Mouse (Mus musculus) C2C12 (cell line): ENCODE measurements around the gene Catsperd.
"Not testable (repeated sequence)": the region's sequence is repeated elsewhere in the genome, so short reads cannot be mapped to it uniquely, and the experiment has no call there.

Source experiments
- CEBPB ChIP-seq: IDR thresholded peaks from one replicate; pipeline ENCODE4 v1.6.1; 2011; ENCODE audit warnings: low read depth, mild to moderate bottlenecking, control low read depth, moderate library complexity
- CTCF ChIP-seq: IDR thresholded peaks from one replicate; pipeline ENCODE4 v1.5.1; 2011; ENCODE audit not compliant: control insufficient read depth, insufficient read depth, insufficient read length
- USF1 ChIP-seq: IDR thresholded peaks from one replicate; pipeline ENCODE4 v1.6.1; 2011; ENCODE audit warnings: low read depth, mild to moderate bottlenecking, control low read depth, moderate library complexity

- TF ChIP-seq CTCF, USF1, CEBPB: not testable (repeated sequence)
These were observed 2.1 kb downstream of the Catsperd start for GRCm38 (mm10) chr17:56629800-56630781.
